Mouse (Mus musculus): ENCODE measurements around the gene Stt3a.

DNA sequence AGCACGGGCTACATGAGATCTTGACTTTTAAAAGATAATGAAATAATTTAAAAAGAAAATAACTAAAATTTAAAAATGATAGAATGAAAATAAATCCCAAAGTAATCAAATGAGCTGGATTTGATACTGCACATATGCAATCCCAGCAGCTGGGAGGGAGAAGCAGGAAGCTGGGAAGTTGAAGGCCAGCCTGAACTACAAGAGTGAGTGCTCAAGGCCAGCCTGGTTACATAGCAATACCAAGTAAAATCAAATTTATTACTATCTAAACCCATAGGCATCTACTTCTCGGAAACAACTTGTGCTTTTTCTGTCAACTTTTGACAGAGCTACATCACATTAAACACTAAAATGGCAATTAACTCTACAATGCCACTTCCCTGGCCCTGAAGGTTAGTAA lies 16.4 kb upstream of the Stt3a start:
- TF ChIP-seq CTCF (IDR thresholded peaks at IDR 0.05 in 2 of 3, conservative IDR thresholded peaks at IDR 0.05 in 1 of 3; ENCODE audit: control insufficient read depth in 1 of 3, insufficient read depth in 1 of 3, low read depth in 2 of 3, low read length in 3 of 3, poor library complexity in 1 of 3, severe bottlenecking in 1 of 3) (no peak), NELFE (IDR thresholded peaks at IDR 0.05; ENCODE audit: low read depth, low read length) (no peak), RAD21 (IDR thresholded peaks at IDR 0.05; ENCODE audit: low read depth, low read length) (no peak), CHD1 (IDR thresholded peaks at IDR 0.05; ENCODE audit: low read depth, low read length) (no peak), SIN3A (IDR thresholded peaks at IDR 0.05; ENCODE audit: low read length) (no peak), POLR2A (IDR thresholded peaks at IDR 0.05; ENCODE audit: control insufficient read depth in 1 of 2, insufficient read depth in 1 of 2, low read depth in 1 of 2, low read length in 2 of 2, poor library complexity in 1 of 2) (no peak), MEF2A (IDR thresholded peaks at IDR 0.05; ENCODE audit: extremely low read depth, insufficient replicate concordance, low read depth, low read length, poor library complexity, severe bottlenecking) (no peak), GATA1 (IDR thresholded peaks at IDR 0.05; ENCODE audit: low read depth, low read length) (no peak)

Data from MEL (cell line).